Mouse (Mus musculus): Measurements from ENCODE around the gene Catsper1. TPM values are rescaled to one million over a fixed set of nuclear protein-coding genes. Genes with fewer than 3 reads are reported as not detected.
A peak's percentile ranks its signal among the peaks of the same experiment; 100 is the strongest.

Catsper1 gene
- polyA plus RNA-seq, 1 experiment from 2014 or later = not detected

DNA sequence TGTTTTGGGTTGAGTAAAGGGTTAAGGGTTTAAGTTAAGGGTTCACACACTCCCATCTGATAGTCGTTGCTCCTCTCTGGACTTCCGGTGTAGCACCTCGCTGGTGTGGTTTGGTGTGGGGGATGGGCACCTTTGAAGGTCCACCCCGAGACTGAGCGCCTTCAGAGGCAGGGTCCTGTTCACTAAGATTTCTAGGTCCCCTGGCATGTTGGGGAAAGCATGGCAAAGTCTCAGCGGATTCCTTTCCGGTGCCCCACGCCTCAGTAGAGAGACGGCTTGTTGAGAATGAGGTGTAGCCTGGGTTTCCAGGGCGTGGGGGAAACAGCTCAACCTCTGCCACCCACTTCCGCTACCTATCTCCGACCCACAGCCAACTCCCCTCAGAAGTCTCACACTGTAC, 54.1 kb downstream of the Catsper1 start:
- no peak for DNase-seq (ENCODE audit: low spot score)
- no peaks in the 10 kb centered on the region for H3K27me3 ChIP-seq (ENCODE audit: low read depth, poor library complexity, severe bottlenecking)

GRCm38 (mm10) chr19:5390416-5390815, 54.9 kb downstream of the Catsper1 start:
- Histone ChIP-seq H3K36me3 (peaks cover 12% of the 10 kb centered on the region), H3K4me3 (peak overlapping the region; percentile 100), H3K4me1 (peaks cover 41% of the 10 kb centered on the region), H3K9me3 (replicated peaks) (no peaks in the 10 kb centered on the region), H3K27ac (replicated peaks) (no peak overlapping the region), H3K27me3 (ENCODE audit: low read depth, poor library complexity, severe bottlenecking) (no peaks in the 10 kb centered on the region)
- 85% methylated on average over 8 of the region's 8 CpGs for WGBS
- no peak for DNase-seq (ENCODE audit: low spot score)

More for the DNA sequence above, 54.1 kb downstream of the Catsper1 start:
- Histone ChIP-seq H3K4me3 (peak overlapping the region; percentile 100), H3K4me1 (peaks cover 41% of the 10 kb centered on the region), H3K9me3 (replicated peaks) (no peaks in the 10 kb centered on the region), H3K36me3 (peaks cover 20% of the 10 kb centered on the region), H3K27ac (replicated peaks) (peak overlapping the region; percentile 90)
- 52% methylated on average over 12 of the region's 12 CpGs for WGBS

DNA sequence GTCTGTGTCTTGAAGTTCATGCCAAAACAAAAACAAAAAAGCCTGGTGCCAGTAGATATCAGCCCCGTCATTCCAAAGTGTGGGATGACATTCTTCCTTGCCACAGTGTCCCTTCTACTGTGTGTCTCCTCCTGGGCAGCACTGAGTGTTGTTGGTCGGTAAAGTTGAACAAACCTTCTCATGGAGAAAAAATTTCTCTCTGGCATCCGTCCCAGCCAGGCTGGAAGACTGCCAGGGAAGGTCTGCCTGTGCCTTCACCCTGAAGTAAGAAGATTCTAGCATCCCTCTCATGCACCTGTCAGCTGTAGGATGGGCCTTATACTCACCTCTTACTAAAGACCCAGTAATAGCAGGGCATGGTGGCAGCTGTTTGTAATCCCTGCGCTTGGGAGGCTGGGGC, 57.4 kb downstream of the Catsper1 start:
- H3K4me3 ChIP-seq = no peak overlapping the region
- WGBS = 83% methylated on average over 4 of the region's 4 CpGs
- no peak overlapping the region for H3K27ac ChIP-seq (replicated peaks)
- no peaks in the 10 kb centered on the region for H3K9me3 ChIP-seq (replicated peaks)
- H3K4me1 ChIP-seq = peaks cover 25% of the 10 kb centered on the region
- no peaks in the 10 kb centered on the region for H3K27me3 ChIP-seq (ENCODE audit: low read depth, poor library complexity, severe bottlenecking)
- DNase-seq (ENCODE audit: low spot score) = no peak
- no peaks in the 10 kb centered on the region for H3K36me3 ChIP-seq

Other genes with a start within 250 kb of the Catsper1 start
- gene Yif1a, start 247.2 kb upstream of the Catsper1 start, polyA plus RNA-seq (2016; fragmentation: Nextera tagmentation; extraction: Ambion mirVana) = 85.1 and 90.7 TPM in 2 replicates
- gene Cnih2, start 237.2 kb upstream of the Catsper1 start, polyA plus RNA-seq (2016; fragmentation: Nextera tagmentation; extraction: Ambion mirVana) = 42.2 and 72.4 TPM in 2 replicates
- gene Rab1b, start 228.7 kb upstream of the Catsper1 start, polyA plus RNA-seq (2016; fragmentation: Nextera tagmentation; extraction: Ambion mirVana) = 267 and 280 TPM in 2 replicates
- gene Klc2, start 217.2 kb upstream of the Catsper1 start, polyA plus RNA-seq (2016; fragmentation: Nextera tagmentation; extraction: Ambion mirVana) = 31.1 and 40.7 TPM in 2 replicates
- gene Pacs1, start 62.6 kb upstream of the Catsper1 start, polyA plus RNA-seq (2016; fragmentation: Nextera tagmentation; extraction: Ambion mirVana) = 21.3 and 23.7 TPM in 2 replicates
- 468 and 500 TPM in 2 replicates for gene Sf3b2, start 40.3 kb upstream of the Catsper1 start, polyA plus RNA-seq (2016; fragmentation: Nextera tagmentation; extraction: Ambion mirVana)
- gene Gal3st3, start 37.4 kb upstream of the Catsper1 start, polyA plus RNA-seq (2016; fragmentation: Nextera tagmentation; extraction: Ambion mirVana) = 10.8 and 15.4 TPM in 2 replicates
- 0.67 TPM in 1 of 2 replicates, not detected in the other for gene Cst6, start 13.8 kb downstream of the Catsper1 start, polyA plus RNA-seq (2016; fragmentation: Nextera tagmentation; extraction: Ambion mirVana)
- 86.9 and 89.4 TPM in 2 replicates for gene Eif1ad, start 31.0 kb downstream of the Catsper1 start, polyA plus RNA-seq (2016; fragmentation: Nextera tagmentation; extraction: Ambion mirVana)
- gene Banf1, start 31.4 kb downstream of the Catsper1 start, polyA plus RNA-seq (2016; fragmentation: Nextera tagmentation; extraction: Ambion mirVana) = 575 and 616 TPM in 2 replicates
- gene Sart1, start 53.0 kb downstream of the Catsper1 start, polyA plus RNA-seq (2016; fragmentation: Nextera tagmentation; extraction: Ambion mirVana) = 88.2 and 96.2 TPM in 2 replicates
- 0.39 TPM in 1 of 2 replicates, not detected in the other for gene Tsga10ip, start 66.8 kb downstream of the Catsper1 start, polyA plus RNA-seq (2016; fragmentation: Nextera tagmentation; extraction: Ambion mirVana)
- gene Drap1, start 89.2 kb downstream of the Catsper1 start, polyA plus RNA-seq (2016; fragmentation: Nextera tagmentation; extraction: Ambion mirVana) = 221 and 228 TPM in 2 replicates
- gene AI837181, start 89.4 kb downstream of the Catsper1 start, polyA plus RNA-seq (2016; fragmentation: Nextera tagmentation; extraction: Ambion mirVana) = 45.1 and 48.5 TPM in 2 replicates
- not detected in 2 replicates for gene Fosl1, start 111.8 kb downstream of the Catsper1 start, polyA plus RNA-seq (2016; fragmentation: Nextera tagmentation; extraction: Ambion mirVana)
- gene Ccdc85b, start 122.2 kb downstream of the Catsper1 start, polyA plus RNA-seq (2016; fragmentation: Nextera tagmentation; extraction: Ambion mirVana) = 5.5 and 6.0 TPM in 2 replicates
- gene Fibp, start 124.9 kb downstream of the Catsper1 start, polyA plus RNA-seq (2016; fragmentation: Nextera tagmentation; extraction: Ambion mirVana) = 98.0 and 111 TPM in 2 replicates
- 1.7 and 2.7 TPM in 2 replicates for gene Ctsw, start 132.8 kb downstream of the Catsper1 start, polyA plus RNA-seq (2016; fragmentation: Nextera tagmentation; extraction: Ambion mirVana)
- 67.6 and 69.1 TPM in 2 replicates for gene Efemp2, start 138.2 kb downstream of the Catsper1 start, polyA plus RNA-seq (2016; fragmentation: Nextera tagmentation; extraction: Ambion mirVana)
- 41.3 and 47.0 TPM in 2 replicates for gene Mus81, start 152.7 kb downstream of the Catsper1 start, polyA plus RNA-seq (2016; fragmentation: Nextera tagmentation; extraction: Ambion mirVana)
- gene Cfl1, start 154.7 kb downstream of the Catsper1 start, polyA plus RNA-seq (2016; fragmentation: Nextera tagmentation; extraction: Ambion mirVana) = 3,131 and 3,331 TPM in 2 replicates
- gene 1700020D05Rik, start 168.0 kb downstream of the Catsper1 start, polyA plus RNA-seq (2016; fragmentation: Nextera tagmentation; extraction: Ambion mirVana) = not detected in 2 replicates
- 9.6 and 15.3 TPM in 2 replicates for gene Snx32, start 174.8 kb downstream of the Catsper1 start, polyA plus RNA-seq (2016; fragmentation: Nextera tagmentation; extraction: Ambion mirVana)
- 0.16 and 0.29 TPM in 2 replicates for gene Ovol1, start 224.9 kb downstream of the Catsper1 start, polyA plus RNA-seq (2016; fragmentation: Nextera tagmentation; extraction: Ambion mirVana)
- 1.6 and 2.3 TPM in 2 replicates for gene Ap5b1, start 232.3 kb downstream of the Catsper1 start, polyA plus RNA-seq (2016; fragmentation: Nextera tagmentation; extraction: Ambion mirVana)